Mouse (Mus musculus): ENCODE results near the gene Sim2.

Sim2 gene

GRCm38 (mm10) chr16:94069061-94069460 lies 15.7 kb upstream of the Sim2 start:
- no peaks in the 10 kb centered on the region for H3K36me3 ChIP-seq (ENCODE audit: insufficient read depth, low read length)
- TF ChIP-seq NANOG (IDR thresholded peaks at IDR 0.05; ENCODE audit: borderline replicate concordance, low read length) (no peak), POU5F1 (IDR thresholded peaks at IDR 0.05; ENCODE audit: borderline replicate concordance, low read length) (no peak), CTCF (conservative IDR thresholded peaks at IDR 0.05; ENCODE audit: low read length) (no peak)
- peaks cover 5% of the 10 kb centered on the region; the same call in 1 of the 2 replicates for H3K9me3 ChIP-seq (ENCODE audit: low read length)
- H3K4me1 ChIP-seq (replicated peaks; ENCODE audit: low read depth, low read length) = peaks cover 53% of the 10 kb centered on the region
- H3K4me3 ChIP-seq (replicated peaks; ENCODE audit: low read length) = peak overlapping the region; percentile 64
- peaks cover 3% of the 10 kb centered on the region; the same call in 1 of the 2 replicates for H3K27me3 ChIP-seq (ENCODE audit: insufficient read depth, low read length)

- peaks cover 7% of the 10 kb centered on the region for H3K27me3 ChIP-seq (ENCODE audit: insufficient read depth, low read length)
- no peak overlapping the region for H3K4me3 ChIP-seq (replicated peaks; ENCODE audit: low read length)
- peaks cover 5% of the 10 kb centered on the region; the same call in 1 of the 2 replicates for H3K9me3 ChIP-seq (ENCODE audit: low read length)
- peaks cover 41% of the 10 kb centered on the region for H3K4me1 ChIP-seq (replicated peaks; ENCODE audit: low read depth, low read length)
- no peaks in the 10 kb centered on the region for H3K36me3 ChIP-seq (ENCODE audit: insufficient read depth, low read length)
- no peak for TF ChIP-seq NANOG (IDR thresholded peaks at IDR 0.05; ENCODE audit: borderline replicate concordance, low read length)
- TF ChIP-seq CTCF (conservative IDR thresholded peaks at IDR 0.05; ENCODE audit: low read length) = no peak
- TF ChIP-seq POU5F1 (IDR thresholded peaks at IDR 0.05; ENCODE audit: borderline replicate concordance, low read length) = no peak
Measured at GRCm38 (mm10) chr16:94070920-94071319, 13.8 kb upstream of the Sim2 start.

GRCm38 (mm10) chr16:94071468-94071867 lies 13.3 kb upstream of the Sim2 start:
- Histone ChIP-seq H3K27me3 (ENCODE audit: insufficient read depth, low read length) (peaks cover 13% of the 10 kb centered on the region), H3K36me3 (ENCODE audit: insufficient read depth, low read length) (no peaks in the 10 kb centered on the region), H3K4me3 (replicated peaks; ENCODE audit: low read length) (no peak overlapping the region), H3K9me3 (ENCODE audit: low read length) (peaks cover 5% of the 10 kb centered on the region; the same call in 1 of the 2 replicates), H3K4me1 (replicated peaks; ENCODE audit: low read depth, low read length) (peaks cover 39% of the 10 kb centered on the region)
- TF ChIP-seq NANOG (IDR thresholded peaks at IDR 0.05; ENCODE audit: borderline replicate concordance, low read length) (no peak), POU5F1 (IDR thresholded peaks at IDR 0.05; ENCODE audit: borderline replicate concordance, low read length) (no peak), CTCF (conservative IDR thresholded peaks at IDR 0.05; ENCODE audit: low read length) (no peak)

- TF ChIP-seq NANOG (IDR thresholded peaks at IDR 0.05; ENCODE audit: borderline replicate concordance, low read length) (no peak), CTCF (conservative IDR thresholded peaks at IDR 0.05; ENCODE audit: low read length) (peak; percentile 80), POU5F1 (IDR thresholded peaks at IDR 0.05; ENCODE audit: borderline replicate concordance, low read length) (no peak)
- H3K9me3 ChIP-seq (ENCODE audit: low read length) = no peaks in the 10 kb centered on the region
- H3K4me1 ChIP-seq (replicated peaks; ENCODE audit: low read depth, low read length) = peaks cover 15% of the 10 kb centered on the region; the same call in 1 of the 2 replicates
- H3K36me3 ChIP-seq (ENCODE audit: insufficient read depth, low read length) = no peaks in the 10 kb centered on the region
- no peak overlapping the region for H3K4me3 ChIP-seq (replicated peaks; ENCODE audit: low read length)
- peaks cover 52% of the 10 kb centered on the region for H3K27me3 ChIP-seq (ENCODE audit: insufficient read depth, low read length)
Measured at GRCm38 (mm10) chr16:94075362-94076027, 9.2 kb upstream of the Sim2 start.

- H3K9me3 ChIP-seq (ENCODE audit: low read length) = no peaks in the 10 kb centered on the region
- peaks cover 20% of the 10 kb centered on the region for H3K4me1 ChIP-seq (replicated peaks; ENCODE audit: low read depth, low read length)
- no peaks in the 10 kb centered on the region for H3K36me3 ChIP-seq (ENCODE audit: insufficient read depth, low read length)
- H3K4me3 ChIP-seq (replicated peaks; ENCODE audit: low read length) = no peak overlapping the region
- H3K27me3 ChIP-seq (ENCODE audit: insufficient read depth, low read length) = peaks cover 80% of the 10 kb centered on the region
- TF ChIP-seq NANOG (IDR thresholded peaks at IDR 0.05; ENCODE audit: borderline replicate concordance, low read length) (no peak), POU5F1 (IDR thresholded peaks at IDR 0.05; ENCODE audit: borderline replicate concordance, low read length) (no peak), CTCF (conservative IDR thresholded peaks at IDR 0.05; ENCODE audit: low read length) (no peak)
Measured at GRCm38 (mm10) chr16:94078318-94079074, 6.2 kb upstream of the Sim2 start.

GRCm38 (mm10) chr16:94079075-94079855 lies 5.5 kb upstream of the Sim2 start:
- no peaks in the 10 kb centered on the region for H3K36me3 ChIP-seq (ENCODE audit: insufficient read depth, low read length)
- peak overlapping the region; percentile 41 for H3K4me3 ChIP-seq (replicated peaks; ENCODE audit: low read length)
- peaks cover 84% of the 10 kb centered on the region for H3K27me3 ChIP-seq (ENCODE audit: insufficient read depth, low read length)
- peaks cover 27% of the 10 kb centered on the region for H3K4me1 ChIP-seq (replicated peaks; ENCODE audit: low read depth, low read length)
- TF ChIP-seq POU5F1 (IDR thresholded peaks at IDR 0.05; ENCODE audit: borderline replicate concordance, low read length) (no peak), NANOG (IDR thresholded peaks at IDR 0.05; ENCODE audit: borderline replicate concordance, low read length) (no peak), CTCF (conservative IDR thresholded peaks at IDR 0.05; ENCODE audit: low read length) (no peak)
- H3K9me3 ChIP-seq (ENCODE audit: low read length) = no peaks in the 10 kb centered on the region

- Histone ChIP-seq H3K27me3 (ENCODE audit: insufficient read depth, low read length) (peaks cover 92% of the 10 kb centered on the region), H3K36me3 (ENCODE audit: insufficient read depth, low read length) (no peaks in the 10 kb centered on the region), H3K9me3 (ENCODE audit: low read length) (no peaks in the 10 kb centered on the region), H3K4me3 (replicated peaks; ENCODE audit: low read length) (no peak overlapping the region), H3K4me1 (replicated peaks; ENCODE audit: low read depth, low read length) (peaks cover 32% of the 10 kb centered on the region)
- TF ChIP-seq CTCF (conservative IDR thresholded peaks at IDR 0.05; ENCODE audit: low read length) (no peak), NANOG (IDR thresholded peaks at IDR 0.05; ENCODE audit: borderline replicate concordance, low read length) (no peak), POU5F1 (IDR thresholded peaks at IDR 0.05; ENCODE audit: borderline replicate concordance, low read length) (no peak)
Measured at GRCm38 (mm10) chr16:94079856-94080555, 4.7 kb upstream of the Sim2 start.

All from E14TG2a.4 (cell line).